Mouse (Mus musculus) spleen, adult 12 weeks (tissue): ENCODE results near the gene E130114P18Rik.

Experiments used
- DNase-seq: peaks from one replicate; pipeline ENCODE4 v3.0.0; 2022; ENCODE audit warnings: low spot score

The E130114P18Rik gene

DNA sequence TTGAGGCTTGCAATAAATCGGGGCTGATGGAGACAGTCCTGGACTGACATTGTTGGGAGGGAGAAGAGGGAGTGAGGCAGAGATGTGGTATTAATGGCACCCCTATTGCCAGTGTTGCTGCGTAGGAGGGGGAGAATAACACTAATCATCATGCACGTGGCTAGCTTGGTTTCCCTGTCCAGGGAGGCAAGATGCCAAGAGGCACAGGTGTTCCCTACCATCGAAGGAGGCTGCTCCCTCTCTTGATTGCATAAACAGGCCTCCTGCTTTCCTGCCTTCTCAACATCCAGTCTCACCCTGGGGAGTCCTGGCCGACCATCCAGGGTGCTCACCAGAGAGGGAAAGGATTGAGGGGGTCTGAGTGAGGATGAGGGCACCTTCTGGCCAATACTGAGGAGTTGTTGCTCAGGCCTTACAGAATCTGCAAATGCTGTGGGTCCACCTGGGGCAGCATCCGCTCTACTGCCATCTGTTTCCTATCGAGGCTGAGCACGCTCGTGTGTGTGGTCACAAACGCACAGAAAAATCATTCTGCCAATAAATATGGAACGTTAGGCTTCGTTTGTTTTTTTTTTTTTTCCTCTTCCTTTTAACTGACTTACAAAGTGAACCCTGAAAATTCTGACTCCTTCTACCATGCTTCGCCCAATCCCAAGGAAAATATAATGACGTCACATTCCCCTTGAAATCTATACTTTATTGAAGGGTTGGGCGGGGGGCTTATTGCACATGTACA is 130.0 kb downstream of the E130114P18Rik start:
- no peak for DNase-seq

DNA sequence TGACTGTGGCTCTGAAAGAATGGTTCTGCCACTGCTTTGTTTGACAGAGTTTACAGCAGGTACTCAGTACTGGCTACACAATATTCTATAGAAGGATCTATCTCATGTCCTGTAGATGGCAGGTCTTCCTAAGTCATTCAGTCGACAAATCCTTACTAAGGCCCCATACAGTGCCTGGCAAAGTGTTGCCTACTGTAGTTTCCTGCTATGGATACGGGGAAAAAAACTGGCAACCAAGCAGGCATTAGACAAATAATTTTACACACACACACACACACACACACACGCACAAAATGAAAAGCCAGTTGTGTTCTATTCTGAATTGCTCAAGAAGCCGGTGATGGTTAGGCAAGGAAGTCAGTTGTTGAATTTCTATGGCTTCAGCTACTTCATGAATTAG is 130.6 kb downstream of the E130114P18Rik start:
- DNase-seq, result no peak

DNA sequence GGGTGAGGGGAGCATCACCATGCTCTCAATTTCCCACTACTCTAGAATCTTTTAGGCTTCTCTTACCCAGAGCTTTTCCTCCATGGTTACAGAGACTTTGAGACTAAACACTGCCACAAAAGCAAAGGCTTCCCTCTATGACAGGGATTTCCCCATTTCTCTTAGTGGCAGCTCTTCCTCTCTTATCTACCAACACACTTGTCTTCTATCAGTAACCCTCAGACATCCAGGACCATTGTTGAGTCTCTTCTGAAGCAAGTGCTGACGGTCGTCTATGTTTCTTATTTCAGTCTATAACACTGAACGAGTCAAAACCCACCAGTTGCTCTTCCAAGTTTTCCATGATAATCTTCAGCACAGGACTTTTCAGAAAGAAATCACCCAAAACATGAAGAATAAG is 137.5 kb downstream of the E130114P18Rik start:
- DNase-seq, result no peak

- DNase-seq, result no peak
Measured at GRCm38 (mm10) chr4:97636569-97636968, 141.3 kb downstream of the E130114P18Rik start.

- DNase-seq, result no peak
Measured at GRCm38 (mm10) chr4:97635757-97636292, 142.1 kb downstream of the E130114P18Rik start.

- no peak for DNase-seq
Measured at GRCm38 (mm10) chr4:97635296-97635755, 142.6 kb downstream of the E130114P18Rik start.

DNA sequence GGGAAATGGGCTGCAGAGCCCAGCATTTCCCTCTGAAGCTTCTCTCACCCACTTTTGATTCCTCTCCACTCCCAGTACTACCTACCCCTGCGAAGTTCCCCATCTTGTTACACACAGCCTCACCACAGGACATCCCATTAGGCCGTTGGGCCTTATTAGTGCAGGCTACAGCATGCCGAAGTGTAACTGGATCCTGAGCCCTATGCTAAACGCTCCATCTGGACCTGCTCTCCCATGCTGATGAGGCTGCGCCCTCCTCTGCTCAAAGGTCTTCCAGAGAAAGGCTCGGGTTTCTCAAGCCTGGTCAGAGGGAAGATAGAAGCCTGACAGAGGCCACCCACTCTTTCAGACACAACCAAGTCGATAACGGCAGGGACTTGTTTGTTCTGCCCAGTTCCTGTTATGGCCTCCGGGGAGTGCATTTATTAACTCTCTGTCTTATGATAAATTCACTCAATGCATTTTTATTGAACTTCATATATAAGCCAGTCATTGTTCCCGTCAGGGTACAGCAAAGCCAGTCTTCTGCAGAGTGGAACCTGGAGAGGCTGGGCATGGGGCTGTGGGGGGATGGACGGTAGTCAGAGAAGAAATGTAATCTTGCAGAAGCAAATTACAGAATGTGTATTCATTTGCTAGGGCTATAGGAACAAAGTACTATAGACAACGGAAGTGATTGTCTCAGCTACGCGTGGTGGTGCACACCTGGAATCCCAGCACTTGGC is 148.8 kb downstream of the E130114P18Rik start:
- no peak for DNase-seq

DNA sequence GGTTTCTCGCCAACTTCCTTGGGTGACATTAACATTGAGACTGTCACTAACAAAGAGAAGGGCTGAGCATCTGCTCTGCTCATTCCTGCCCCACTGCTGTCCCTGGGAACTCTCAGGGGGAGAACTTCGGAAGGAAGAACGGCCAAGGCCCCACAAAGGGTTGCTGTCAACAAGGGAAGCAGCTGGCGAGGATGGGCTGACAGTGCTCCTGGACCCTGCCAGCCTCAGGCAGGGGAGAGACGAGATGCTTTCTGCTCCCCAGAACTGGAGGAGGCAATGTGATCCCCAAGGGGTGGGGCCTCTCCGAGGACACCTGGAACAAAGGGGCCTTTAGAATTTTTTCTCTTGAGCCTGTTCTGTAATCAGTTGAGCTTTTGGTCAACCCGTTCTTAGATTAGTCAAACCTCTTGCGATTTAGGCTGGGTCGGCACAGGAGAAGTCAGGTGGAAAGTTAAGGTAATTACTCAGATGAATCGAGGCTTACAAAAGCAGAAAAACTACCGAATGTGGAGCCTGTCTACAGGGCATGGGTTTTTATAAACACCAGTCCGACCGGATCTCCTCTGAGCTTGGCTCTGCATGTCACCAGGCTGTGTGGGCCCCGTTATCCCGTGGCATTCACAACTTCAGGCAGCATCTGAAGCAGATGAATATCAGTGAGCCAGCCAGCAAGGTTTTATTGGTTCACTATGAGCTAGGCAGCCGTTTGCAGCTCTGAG is 151.7 kb downstream of the E130114P18Rik start:
- no peak for DNase-seq

DNA sequence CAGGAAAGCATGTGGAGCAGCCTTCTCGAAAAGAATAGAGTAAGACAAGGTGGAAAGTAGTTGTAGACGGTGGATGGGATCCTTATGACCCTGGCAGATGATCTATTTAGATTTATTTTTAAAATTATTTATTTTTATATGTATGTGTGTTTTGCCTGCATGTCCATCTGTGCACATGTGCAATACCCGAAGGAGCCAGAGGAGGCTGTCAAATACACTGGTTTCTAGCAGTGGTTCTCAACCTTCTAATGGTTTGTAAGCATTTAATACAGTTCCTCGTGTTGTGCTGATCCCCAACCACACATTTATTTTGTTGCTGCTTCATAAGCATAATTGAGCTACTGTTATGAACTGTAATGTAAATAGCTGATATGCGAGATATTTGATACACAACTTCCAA is 154.7 kb downstream of the E130114P18Rik start:
- no peak for DNase-seq

GRCm38 (mm10) chr4:97621731-97622130 is 156.1 kb downstream of the E130114P18Rik start:
- no peak for DNase-seq

DNA sequence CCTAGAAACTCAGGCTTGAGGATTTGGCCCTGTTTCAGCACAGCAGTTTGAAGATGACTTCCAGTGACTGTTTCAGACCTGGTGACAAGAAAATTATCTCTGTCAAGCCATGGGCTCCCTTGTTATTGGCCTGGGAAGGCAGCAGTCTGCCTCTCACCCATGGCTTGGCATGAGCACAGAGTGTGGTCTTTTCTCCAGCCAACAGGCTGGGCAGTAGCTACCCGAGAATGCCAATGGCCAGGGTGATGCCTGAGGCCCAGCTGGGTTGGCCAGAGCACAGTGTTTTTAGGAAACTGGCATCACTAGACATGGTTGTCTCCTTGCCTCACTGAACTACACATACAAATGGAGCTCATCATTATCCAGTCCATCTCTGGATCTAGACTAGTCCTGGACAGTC is 157.5 kb downstream of the E130114P18Rik start:
- no peak for DNase-seq

GRCm38 (mm10) chr4:97618668-97619373 is 159.1 kb downstream of the E130114P18Rik start:
- DNase-seq, result no peak

DNA sequence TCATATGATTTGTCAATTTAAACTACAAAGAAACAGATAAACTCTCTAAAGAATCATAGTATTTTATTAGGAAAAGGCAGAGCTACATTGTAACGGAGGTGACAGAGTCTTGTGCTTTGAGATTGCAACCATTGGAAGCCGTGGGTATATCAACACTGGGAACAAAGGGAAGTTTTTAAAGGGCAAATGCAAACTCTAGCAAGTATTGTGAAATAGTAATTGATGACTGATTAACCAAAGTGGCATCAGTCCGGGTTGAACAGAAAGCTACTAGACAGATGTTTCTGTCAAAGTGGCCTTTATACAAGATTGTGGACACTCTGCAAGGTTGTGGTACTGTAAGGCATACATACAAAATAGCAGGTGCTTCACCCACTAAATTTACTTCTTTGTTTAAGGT is 162.8 kb downstream of the E130114P18Rik start:
- DNase-seq, result no peak

GRCm38 (mm10) chr4:97611251-97611847 is 166.5 kb downstream of the E130114P18Rik start:
- no peak for DNase-seq

GRCm38 (mm10) chr4:97609831-97610727 is 167.8 kb downstream of the E130114P18Rik start:
- no peak for DNase-seq

DNA sequence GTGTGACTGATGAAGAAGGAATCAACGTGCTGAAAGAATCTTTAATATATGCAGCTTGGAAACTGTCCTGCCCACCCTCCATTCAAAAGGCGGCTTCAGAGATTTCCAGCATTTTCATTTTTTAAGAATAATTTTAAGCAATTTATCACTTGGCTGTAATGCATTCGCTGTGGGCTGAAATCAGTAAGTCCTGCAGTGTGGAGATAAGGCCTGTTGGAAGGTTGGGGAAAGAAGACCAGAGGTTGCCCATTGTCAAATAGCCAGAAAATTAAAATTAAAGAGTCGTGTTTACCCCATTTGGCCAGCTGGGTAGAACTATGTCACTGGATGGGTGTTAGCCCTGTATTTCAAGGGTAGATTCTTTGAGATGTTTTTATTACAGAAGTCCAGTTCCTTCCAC is 168.5 kb downstream of the E130114P18Rik start:
- DNase-seq, result no peak

GRCm38 (mm10) chr4:97608728-97609127 is 169.2 kb downstream of the E130114P18Rik start:
- DNase-seq, result no peak

DNA sequence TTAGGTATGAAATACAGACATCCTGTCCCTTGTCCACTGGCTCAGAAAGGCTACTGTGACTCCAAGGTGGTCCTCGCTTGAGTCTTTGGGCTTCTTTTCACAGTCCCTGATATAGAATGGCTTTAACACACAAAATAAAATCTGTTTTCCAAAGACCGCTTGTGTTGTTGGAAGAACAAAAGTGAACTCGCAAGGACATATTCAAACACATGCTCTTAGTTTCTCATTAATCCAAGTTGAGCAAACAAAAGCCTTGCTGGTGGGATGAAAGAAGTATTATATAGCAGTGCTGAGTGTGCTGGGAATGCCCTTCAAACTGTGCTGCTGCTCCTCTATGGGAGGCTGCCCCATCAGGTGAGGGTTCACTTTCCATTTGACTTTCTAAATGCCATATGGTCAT is 169.7 kb downstream of the E130114P18Rik start:
- DNase-seq, result no peak

- DNase-seq, result no peak
Measured at GRCm38 (mm10) chr4:97607169-97607568, 170.7 kb downstream of the E130114P18Rik start.

DNA sequence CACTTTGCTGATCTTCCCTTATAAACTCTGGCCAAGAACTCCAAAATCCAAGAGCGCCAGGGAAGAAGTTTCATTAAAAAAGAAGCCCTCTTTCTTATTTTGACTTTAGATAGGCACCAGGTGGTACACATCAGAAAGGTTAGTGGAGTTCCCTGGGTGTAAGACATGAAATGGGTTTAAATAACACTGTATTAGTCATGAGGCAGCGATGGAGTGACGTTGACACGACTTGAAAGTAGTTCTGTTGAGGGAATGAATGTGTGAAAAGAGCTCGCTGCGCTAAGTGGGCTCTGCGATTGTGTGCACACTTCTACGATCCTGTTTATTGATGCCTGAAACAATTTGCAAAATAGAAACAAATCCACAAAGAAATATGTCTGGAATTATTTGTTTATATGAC is 171.4 kb downstream of the E130114P18Rik start:
- DNase-seq, result no peak
